Comparison of ENCODE assay signal across 9 mouse cellular contexts in the genomic region with DNA sequence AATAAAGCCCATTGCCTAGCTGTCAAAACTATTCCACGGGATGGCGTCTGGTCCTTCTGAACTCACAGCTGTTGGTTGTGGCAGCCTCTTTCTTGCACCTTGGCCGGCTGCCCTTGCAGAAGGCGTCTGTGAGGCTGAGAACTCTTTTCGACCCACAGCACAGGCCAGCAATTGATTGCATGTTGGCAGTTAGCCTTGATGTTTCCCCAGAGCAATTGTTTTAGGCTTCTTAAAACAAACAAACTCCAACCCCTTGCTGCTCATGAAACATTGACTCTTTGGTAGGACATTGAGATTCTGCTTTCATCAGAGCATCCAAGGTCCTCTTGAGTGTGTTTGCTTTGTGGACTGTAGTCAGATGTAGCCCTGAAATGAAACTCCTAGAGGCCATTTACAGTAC. TPM values are rescaled to one million over a fixed set of nuclear protein-coding genes. Genes with fewer than 3 reads are reported as not detected.
DNase-seq lines count a peak whose midpoint lies in the region; ATAC-seq lines count a peak whose summit lies in the region.
"Had no signal": no experiment of that assay in that cellular context is flagged by ENCODE, and none has a peak within 500 bp of the region (broad histone marks: within the 10 kb centered on the region; RNA-seq: fewer than 3 reads in every experiment).

No protein-coding gene starts in this region.

- no peak for ATAC-seq in cerebellum, adult (ENCODE audit: insufficient number of reproducible peaks, low FRiP score, low TSS enrichment)
- ATAC-seq in limb, embryonic 15.5 days (ENCODE audit: insufficient number of reproducible peaks, low FRiP score, low TSS enrichment, low read depth) = no peak

- peaks cover under 1% of the 10 kb centered on the region; the same call in 1 of the 2 replicates for H3K4me1 ChIP-seq in limb, embryonic 15.5 days
- H3K4me1 ChIP-seq: limb, embryonic 12.5 days had no signal

- no peak overlapping the region for H3K9ac ChIP-seq in limb, embryonic 15.5 days
- H3K9ac ChIP-seq: limb, embryonic 12.5 days had no signal

- no peaks in the 10 kb centered on the region for H3K27me3 ChIP-seq in limb, embryonic 15.5 days
- H3K27me3 ChIP-seq: limb, embryonic 12.5 days had no signal

- whole genome bisulfite sequencing in limb, embryonic 15.5 days = 33% methylated on average over 5 of the region's 5 CpGs

- no peak overlapping the region for H3K4me2 ChIP-seq in limb, embryonic 15.5 days
- H3K4me2 ChIP-seq: limb, embryonic 12.5 days had no signal

- no peaks in the 10 kb centered on the region for H3K36me3 ChIP-seq in limb, embryonic 15.5 days
- H3K36me3 ChIP-seq: limb, embryonic 12.5 days had no signal

- peak; percentile 43 for DNase-seq in cerebellum, adult 11-12 months
- peak; percentile 67 for DNase-seq in urinary bladder, postnatal 14 days (ENCODE audit: low spot score)
- DNase-seq in urinary bladder, adult 2 months (ENCODE audit: low spot score) = no peak
- peak; percentile 57 to 68 for DNase-seq in kidney, adult 8-10 months
- peak; percentile 44 for DNase-seq in testis, postnatal 14 days (ENCODE audit: low spot score)
- no peak for DNase-seq in T-cell, adult 2 months (ENCODE audit: low spot score)

- no peak overlapping the region for H3K4me3 ChIP-seq in limb, embryonic 15.5 days
- H3K4me3 ChIP-seq: limb, embryonic 12.5 days had no signal

- peak overlapping the region; percentile 3; the same call in 1 of the 2 replicates for H3K27ac ChIP-seq in limb, embryonic 15.5 days
- H3K27ac ChIP-seq: limb, embryonic 12.5 days had no signal

- no peaks in the 10 kb centered on the region for H3K9me3 ChIP-seq in limb, embryonic 15.5 days
- H3K9me3 ChIP-seq: limb, embryonic 12.5 days had no signal

RNA-seq across cellular contexts. Expression of gene Galm, which starts 33.2 kb away (rescaled TPM):
- polyA plus RNA-seq in urinary bladder, adult 2 months (2012; rRNA removed) = 10.7 and 12.7 TPM in 2 replicates
- polyA plus RNA-seq in limb, embryonic 15.5 days (2015; fragmentation: Nextera tagmentation; extraction: Ambion mirVana) = 12.9 and 14.1 TPM in 2 replicates

RNA-seq across cellular contexts. Expression of gene Srsf7, which starts 46.7 kb away (rescaled TPM):
- polyA plus RNA-seq in urinary bladder, adult 2 months (2012; rRNA removed) = 133 and 176 TPM in 2 replicates
- 496 and 517 TPM in 2 replicates for polyA plus RNA-seq in limb, embryonic 15.5 days (2015; fragmentation: Nextera tagmentation; extraction: Ambion mirVana)

RNA-seq across cellular contexts. Expression of gene Ttc39d, which starts 46.8 kb away (rescaled TPM):
- 0.09 TPM in 1 of 2 replicates, not detected in the other for polyA plus RNA-seq in urinary bladder, adult 2 months (2012; rRNA removed)
- polyA plus RNA-seq in limb, embryonic 15.5 days (2015; fragmentation: Nextera tagmentation; extraction: Ambion mirVana) = 0.05 TPM in 1 of 2 replicates, not detected in the other
- polyA plus RNA-seq: limb, embryonic 12.5 days had no signal

Comparison
In these comparisons a context has a peak if more than half of its experiments do, and no peak if none do; other contexts are left out.
1. DNase-seq: peak in cerebellum, adult 11-12 months (single experiment), urinary bladder, postnatal 14 days (single experiment), kidney, adult 8-10 months (2 of 2) and testis, postnatal 14 days (single experiment); none in urinary bladder, adult 2 months (single experiment) and T-cell, adult 2 months (single experiment).